Mouse (Mus musculus) testis, postnatal 10 days (tissue): Measurements from ENCODE around the gene Cltrn.

Experiments
- DNase-seq: peaks from one replicate; pipeline ENCODE4 v3.0.0; 2021; ENCODE audit warnings: low spot score

Cltrn gene

DNA sequence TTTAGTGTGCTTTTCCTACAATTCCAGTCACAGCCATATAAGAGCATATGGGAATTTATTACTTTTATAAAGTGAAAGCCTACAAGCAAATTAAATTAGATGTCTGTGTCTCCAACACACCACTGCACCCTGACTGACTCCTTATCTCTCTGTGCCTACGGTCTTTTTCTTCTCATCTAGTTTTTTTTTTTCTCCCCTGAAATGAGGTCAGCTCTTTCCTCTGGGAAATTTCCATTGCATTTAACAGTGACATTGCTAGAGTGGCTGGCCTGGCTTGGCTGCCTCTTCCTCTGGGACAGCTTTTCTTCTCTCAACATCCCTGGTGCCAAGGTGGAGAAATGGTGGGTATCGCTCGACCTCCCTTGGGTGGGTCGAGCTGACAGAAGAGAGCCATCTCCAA, at the start of gene Cltrn:
Gene Cltrn, plus strand, starts transcription at position 249 of the 400 bp plus-strand sequence.
- no peak for DNase-seq

DNA sequence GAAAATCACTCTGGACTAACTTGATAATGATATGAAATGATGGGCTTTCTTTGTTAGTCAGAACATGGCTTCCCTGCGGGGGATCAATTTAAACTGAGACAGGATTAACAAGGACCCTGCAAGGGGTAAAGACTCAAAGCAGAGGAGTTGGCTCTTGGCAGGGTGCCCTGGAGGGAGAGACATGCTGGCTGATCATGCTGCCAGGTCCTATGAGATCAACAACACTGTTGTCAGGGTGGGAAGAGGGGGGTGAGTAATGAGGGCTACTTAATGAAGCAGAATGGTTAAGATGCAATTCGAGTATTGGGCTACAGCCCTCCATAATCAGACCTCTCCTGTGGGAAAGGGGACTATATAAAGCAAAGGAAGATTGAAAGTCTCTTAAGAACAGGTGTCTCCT, 49.7 kb upstream of the Cltrn start:
- DNase-seq, result no peak

GRCm38 (mm10) chrX:164042069-164042468, 46.6 kb upstream of the Cltrn start:
- peak; percentile 36 for DNase-seq

DNA sequence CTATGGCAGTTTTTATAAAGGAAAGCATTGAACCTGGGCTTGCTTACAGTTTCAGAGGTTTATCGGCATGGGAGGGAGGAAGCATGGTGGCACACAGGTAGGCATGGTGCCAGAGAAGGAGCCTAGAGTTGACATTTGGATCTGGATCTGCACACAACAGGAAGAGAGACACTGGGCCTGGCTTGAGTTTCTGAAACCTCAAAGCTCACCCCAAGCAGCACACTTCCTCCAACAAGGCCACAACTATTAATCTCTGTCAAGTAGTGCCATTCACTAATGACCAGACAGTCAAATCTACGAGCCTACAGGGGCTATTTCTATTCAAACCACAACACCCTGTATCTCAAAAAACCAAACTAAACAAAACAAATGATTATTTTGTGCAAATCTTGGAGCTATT, 41.9 kb upstream of the Cltrn start:
- DNase-seq, result no peak

- DNase-seq, result no peak
Observed at GRCm38 (mm10) chrX:164055726-164056125, 32.9 kb upstream of the Cltrn start.

DNA sequence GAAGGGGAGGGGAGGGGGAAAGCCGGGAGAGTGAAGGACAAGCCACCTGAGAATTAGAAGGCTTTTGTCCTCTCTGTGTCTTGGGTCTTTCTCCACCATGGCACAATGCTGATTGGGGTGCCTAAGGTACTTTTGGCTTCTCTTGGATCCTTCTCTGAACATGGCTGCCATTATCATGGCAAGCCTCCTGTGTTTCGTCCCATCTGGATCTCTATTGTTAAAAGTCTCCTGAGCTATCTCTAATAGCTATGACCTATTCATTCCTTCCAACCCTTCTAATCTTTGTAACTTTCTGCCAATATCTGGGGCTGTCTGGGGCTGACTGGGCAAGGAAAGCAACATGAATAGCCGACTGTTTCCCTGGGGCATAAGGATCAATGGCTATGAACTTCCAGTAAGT, 30.1 kb upstream of the Cltrn start:
- no peak for DNase-seq

- no peak for DNase-seq
Observed at GRCm38 (mm10) chrX:164059070-164059469, 29.6 kb upstream of the Cltrn start.

DNA sequence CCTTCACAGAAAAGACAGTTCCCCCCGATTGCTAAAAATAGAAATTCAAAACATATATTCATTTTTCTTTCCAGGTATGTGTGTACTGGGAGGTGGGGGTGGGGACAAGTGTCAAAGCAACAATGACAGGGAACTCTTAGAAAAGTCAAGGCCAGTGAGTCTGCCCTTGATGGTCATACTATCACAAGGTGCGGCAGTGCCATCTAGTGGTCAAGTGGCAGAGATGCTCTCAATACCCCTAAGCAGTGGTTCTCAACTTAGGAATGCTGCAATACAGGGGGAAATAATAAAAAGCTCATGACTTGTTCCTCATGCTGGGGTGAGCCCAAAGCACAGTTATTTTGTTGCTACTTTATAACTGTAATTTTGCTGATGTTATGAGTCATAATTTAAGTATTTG, 22.4 kb upstream of the Cltrn start:
- DNase-seq, result peak; percentile 78

DNA sequence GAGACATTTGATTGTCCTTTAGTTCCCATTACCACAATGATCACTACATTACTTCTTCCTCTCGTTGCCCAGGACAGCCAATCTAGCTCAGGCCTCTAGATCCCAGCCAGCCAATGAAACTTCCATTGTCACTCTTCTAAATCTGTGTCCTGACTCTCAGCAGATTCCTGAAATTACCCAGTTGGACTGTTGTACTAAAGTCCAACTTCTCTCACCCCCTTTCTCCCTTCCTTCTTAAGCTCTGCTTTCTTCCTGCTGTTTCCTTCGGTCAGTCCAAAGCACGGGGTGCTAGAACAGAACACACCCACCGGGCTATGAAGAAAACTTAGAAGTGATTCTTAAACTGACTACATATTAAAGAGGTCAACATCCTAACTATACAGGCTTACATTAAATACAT, 19.7 kb upstream of the Cltrn start:
- no peak for DNase-seq

- DNase-seq, result peak; percentile 93
Observed at GRCm38 (mm10) chrX:164076040-164076775, 12.4 kb upstream of the Cltrn start, which contains the start of gene Siah1b. Gene Siah1b, minus strand, starts transcription at chrX:164076493.

GRCm38 (mm10) chrX:164082030-164082429, 6.6 kb upstream of the Cltrn start:
- DNase-seq, result no peak

DNA sequence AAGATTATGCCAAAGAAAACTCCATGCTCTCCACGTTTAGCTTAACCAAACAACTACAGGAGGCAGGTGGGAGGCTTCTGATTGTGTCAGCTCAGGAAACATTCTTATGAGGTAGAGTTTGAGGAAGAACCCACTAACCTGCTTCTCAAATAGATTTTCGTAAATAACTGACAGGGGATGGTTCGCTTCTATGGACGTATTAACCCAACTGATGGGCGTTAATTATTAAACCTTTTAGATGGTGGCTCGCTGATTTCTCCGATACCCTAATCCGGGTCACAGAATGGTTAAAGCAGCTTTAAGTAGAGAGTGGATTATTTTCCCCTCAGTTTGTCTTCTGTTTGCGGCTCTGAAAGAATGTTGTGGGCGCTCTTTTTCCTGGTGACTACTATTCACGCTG, 1.3 kb downstream of the Cltrn start:
- no peak for DNase-seq

DNA sequence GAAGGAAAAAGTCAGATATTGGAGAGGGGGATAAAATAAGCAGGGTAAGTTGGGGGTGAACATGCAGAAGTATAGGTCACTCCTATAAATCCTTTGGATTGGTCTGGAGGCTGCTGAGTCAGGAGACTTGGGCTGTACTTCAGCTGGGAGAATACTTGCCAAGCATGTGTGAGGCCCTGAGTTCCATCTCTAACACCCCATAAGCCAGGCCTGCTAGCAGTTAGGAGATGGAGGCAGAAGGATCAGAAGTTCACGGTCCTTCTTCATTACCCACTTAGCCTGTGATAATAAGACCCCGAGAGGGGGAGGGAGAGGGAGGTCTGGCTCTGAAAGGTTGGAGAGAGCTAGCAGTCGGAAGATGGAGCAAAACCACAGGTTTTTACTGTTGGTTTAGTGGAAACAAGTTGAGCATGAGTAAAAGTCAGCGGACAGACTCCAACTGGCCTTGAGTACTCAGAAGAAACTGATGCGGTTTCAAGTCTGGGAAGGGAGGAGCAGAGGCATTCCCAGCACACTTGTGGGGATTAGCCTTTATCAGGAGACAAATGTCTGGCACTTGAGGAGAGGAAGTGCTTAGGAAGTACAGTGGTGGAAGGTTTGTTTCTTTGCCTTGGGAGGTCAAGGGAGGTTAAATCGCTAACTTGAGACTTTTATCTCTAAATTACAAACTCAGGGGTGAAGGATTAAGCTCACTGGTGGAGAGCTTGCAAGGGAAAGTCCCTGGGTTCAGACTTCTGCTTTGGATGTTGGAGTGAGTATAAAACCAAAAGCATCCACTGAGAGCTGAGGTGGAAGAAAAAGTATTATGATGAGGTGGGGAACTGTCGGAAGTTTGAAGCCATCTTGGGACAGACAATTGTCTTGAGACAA, 3.9 kb downstream of the Cltrn start:
- no peak for DNase-seq

DNA sequence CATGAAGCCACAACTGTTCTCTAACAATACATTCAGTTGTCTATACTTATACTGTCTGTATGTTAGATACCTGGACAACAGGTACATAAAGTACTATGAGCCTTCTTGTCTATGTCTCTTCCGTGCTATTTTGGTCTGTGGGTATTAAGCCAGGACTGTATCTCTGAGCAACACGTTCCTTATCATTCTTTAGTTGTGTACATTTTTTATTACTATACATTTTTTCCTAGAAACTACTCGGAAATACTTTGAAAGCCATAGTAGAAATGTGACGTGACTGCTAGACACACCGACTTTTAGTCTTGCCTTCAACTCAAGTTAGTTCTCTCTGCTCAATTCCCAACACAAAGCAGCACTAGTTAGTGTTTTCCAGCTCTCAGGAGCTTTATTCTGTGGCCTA, 4.8 kb downstream of the Cltrn start:
- DNase-seq, result no peak

DNA sequence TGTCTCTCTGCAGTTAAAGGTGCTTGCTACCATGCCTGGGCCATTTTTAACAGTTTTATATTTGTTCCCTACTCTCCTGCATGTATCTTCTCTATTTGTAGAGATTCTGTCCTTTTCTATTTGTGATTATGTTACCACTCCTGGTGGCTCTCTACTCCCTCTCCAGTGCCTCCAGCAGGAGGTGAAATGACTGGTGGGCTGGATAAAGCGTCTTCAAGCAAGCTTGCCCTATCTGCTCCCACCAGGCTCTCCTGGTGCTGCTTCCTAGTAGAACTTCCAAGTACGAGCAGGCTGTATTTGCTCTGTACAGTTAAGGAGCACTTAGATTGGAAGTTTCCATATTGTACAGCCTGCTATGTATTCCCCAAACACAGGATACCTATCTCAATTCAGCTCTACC, 7.2 kb downstream of the Cltrn start:
- DNase-seq, result no peak

DNA sequence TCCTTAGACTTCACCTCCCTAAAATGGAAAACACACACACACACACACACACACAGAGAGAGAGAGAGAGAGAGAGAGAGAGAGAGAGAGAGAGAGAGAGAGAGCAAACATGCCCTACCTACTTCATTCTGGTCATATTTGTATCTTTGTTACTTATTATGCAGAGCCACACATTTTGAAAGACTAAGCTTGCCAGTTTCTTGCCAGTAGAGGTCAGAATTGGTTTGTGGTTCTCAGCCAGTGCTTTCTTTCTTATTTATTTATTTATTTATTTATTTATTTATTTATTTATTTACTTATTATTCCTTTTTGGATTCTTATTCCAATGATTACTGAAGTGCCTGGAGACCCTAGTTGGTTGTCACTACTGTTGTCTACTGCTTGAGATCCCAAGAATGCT, 12.9 kb downstream of the Cltrn start:
- no peak for DNase-seq

GRCm38 (mm10) chrX:164102198-164102597, 13.6 kb downstream of the Cltrn start:
- DNase-seq, result no peak

GRCm38 (mm10) chrX:164102656-164103055, 14.0 kb downstream of the Cltrn start:
- DNase-seq, result no peak

DNA sequence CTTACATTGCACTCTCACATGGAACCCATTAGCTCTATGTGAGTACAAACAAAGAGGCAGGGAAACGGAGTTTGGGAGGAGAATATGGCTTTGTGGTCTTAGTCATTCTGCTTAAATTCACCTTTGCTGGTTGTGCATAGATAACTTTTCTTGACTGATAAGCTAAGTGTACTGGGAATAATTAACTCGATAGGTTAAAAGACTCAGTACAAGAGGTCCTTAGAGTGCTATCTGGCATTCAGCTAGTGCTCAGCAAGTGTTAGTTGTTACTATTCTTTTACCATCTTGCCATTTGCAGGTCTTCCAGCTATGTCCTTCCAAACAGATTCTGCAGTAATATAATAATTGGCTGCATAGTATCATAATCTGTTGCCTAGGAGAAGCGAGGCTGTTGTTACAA, 22.5 kb downstream of the Cltrn start:
- DNase-seq, result no peak

GRCm38 (mm10) chrX:164113744-164114143, 25.1 kb downstream of the Cltrn start:
- no peak for DNase-seq

DNA sequence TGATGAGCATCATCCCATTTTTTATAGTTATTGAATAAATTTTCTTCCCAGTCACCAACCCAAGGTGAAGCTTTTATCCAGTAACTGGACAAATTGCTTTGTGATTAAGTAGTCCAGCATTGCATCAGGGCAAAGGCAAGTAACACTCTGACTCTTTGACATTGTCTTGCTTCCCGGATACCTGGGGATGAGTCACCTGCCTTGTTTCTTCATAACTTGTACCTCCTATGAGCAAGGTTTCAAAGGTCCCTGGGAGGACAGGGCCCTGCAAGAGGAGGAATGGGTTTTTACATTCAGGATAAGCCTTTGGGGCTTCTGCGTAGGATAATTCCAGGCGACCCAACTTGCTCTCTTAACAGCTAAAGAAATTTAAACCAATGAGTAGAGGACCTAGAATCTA, 35.3 kb downstream of the Cltrn start:
- DNase-seq, result no peak

GRCm38 (mm10) chrX:164133531-164133930, 44.9 kb downstream of the Cltrn start:
- no peak for DNase-seq

GRCm38 (mm10) chrX:164135304-164135818, 46.7 kb downstream of the Cltrn start:
- DNase-seq, result no peak
